Mouse (Mus musculus): ENCODE measurements around the gene Klhl11.

The Klhl11 gene

DNA sequence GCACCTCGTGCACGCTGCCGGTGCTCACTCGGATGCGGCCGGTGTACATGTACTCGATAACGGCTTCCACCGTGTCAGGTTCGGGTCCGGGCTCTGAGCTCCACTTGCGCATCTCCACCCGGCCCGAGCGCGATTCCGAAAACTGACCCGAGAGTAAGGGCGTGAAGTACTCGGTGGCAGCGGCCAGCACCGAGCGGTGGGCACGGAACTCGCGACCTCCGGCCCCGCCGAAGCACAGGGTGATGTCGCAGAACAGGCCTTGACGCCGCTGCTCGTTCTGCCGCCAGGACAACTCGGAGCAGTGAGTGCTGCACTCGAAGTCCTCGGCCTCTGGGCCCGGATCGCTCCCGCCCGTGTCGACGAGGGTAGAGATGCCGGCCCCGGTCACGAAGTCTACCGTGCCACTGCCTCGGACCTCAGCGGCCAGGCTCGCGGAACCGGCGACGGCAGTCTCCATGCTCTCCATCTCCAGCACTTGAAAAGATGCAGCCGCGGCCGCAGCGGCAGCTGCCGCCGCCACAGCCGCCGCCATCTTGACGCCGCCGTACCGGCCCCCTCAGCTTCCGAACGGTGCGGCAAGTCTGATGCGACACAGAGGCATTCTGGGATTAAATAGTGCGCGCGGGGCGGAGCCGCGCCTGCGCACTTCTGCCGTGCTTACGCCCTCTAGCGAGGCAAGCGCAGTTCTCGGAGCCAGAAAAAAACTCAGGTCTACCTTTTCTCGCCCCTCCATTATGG lies at the start of gene Klhl11:
Klhl11 (minus strand) TSS at position 545 of the 738 bp plus-strand sequence.
- DNase-seq (ENCODE audit: low spot score in 2 of 2): peak; percentile 87 to 90

DNA sequence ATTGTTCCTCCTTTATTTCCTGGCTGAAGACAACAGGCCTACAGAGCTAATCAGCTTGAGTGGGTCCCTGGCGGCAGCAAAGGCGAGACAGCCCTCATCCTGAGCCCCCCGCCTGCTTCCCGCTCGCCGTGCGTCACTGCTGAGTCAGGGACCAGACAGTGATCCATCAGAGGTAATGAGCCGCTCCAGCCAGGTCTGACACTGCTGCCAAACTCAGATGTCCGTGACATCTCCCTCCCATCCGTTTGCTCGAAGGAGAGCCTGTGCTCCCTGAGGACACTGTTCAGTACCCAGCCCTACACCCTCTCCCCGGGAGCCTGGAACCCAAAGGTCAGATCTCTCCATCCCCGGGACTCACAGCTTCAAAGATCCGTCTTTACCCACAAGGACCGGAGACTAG lies 48.3 kb upstream of the Klhl11 start:
- DNase-seq (ENCODE audit: low spot score in 2 of 2): no peak

DNA sequence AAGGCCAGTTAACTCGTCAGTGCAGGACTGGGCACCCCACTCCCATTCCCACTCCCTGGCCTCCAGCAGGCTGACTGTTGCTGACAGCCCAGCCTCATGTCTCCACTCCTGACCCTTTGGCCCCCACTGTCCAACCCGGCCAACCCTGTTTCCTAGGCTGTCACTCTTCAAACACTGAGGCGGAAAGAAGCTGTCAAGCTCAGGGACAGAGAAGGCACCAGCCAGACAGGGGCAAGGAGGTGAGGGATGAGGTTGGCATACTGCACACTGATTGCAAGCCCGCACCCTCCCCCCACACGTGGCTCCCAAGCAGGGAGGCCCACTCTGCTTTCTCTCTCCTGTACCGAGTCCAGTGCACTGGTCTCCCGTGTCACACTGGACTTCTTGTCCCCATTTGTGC lies 46.6 kb upstream of the Klhl11 start:
- DNase-seq (ENCODE audit: low spot score in 2 of 2): no peak

DNA sequence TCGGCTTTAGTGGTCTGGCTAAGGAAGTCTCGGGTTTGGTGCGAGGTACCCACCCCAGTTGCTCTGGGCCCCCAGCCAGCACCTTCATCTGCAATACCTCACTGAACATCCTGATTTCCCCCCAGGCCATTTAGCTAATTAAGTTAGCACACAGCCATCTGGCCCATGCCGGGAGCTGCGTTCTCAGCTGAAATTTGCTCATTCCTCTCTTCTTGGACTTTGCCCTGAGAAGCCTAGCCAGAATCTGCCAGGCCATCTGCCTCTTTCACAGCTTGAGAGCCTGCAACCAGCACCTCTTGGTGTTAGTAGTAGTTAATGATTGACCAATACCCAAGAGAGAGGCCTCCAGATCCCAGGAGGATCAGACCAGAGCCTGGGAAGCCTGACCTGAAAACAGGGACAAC lies 45.6 kb upstream of the Klhl11 start:
- no peak for DNase-seq (ENCODE audit: low spot score in 2 of 2)

DNA sequence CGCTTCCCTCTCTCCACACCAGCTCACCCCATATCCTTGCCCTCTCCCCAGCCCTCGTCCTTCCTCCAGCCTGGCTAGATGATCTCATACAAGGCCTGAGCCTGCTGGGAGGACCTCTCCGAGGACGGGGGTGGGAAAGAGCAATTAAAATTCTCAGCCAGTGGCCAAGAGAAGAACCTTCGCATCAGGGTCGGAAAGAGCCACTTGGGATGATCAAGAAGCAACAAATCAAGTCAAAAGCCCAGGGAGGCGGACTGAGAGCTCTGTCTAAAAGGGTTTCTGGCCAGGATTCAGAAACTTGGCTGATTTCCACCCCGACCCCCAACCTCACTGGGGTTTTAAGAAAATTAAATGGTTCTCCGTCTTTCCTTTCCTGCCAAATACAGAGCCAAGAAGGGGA lies 43.8 kb upstream of the Klhl11 start:
- peak in 1 of 2 experiments; percentile 5 for DNase-seq (ENCODE audit: low spot score in 2 of 2)

- no peak for DNase-seq (ENCODE audit: low spot score in 2 of 2)
Measured at GRCm38 (mm10) chr11:100515789-100516188, 43.2 kb upstream of the Klhl11 start.

DNA sequence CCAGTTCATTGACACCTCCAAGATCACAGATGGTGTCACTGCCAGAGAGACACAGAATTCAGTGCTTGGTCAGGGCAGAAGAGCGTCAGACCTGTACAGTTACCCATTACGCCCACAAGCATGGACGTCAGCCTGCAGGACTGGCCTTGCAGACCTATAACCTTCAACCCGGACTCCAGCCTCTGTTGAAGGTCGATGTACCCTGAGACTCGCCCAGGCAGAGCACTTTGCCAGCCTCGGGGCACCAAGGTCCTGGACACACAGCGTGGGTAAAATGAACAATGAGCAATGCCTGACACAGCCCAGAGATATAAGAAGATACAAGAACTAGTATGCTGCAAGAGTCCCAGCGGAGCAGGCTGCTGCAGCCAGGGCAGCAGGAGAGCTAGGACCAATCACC lies 42.5 kb upstream of the Klhl11 start:
- DNase-seq (ENCODE audit: low spot score in 2 of 2): no peak

GRCm38 (mm10) chr11:100513716-100514115 lies 41.2 kb upstream of the Klhl11 start:
- DNase-seq (ENCODE audit: low spot score in 2 of 2): no peak

GRCm38 (mm10) chr11:100512384-100512783 lies 39.8 kb upstream of the Klhl11 start:
- DNase-seq (ENCODE audit: low spot score in 2 of 2): no peak

DNA sequence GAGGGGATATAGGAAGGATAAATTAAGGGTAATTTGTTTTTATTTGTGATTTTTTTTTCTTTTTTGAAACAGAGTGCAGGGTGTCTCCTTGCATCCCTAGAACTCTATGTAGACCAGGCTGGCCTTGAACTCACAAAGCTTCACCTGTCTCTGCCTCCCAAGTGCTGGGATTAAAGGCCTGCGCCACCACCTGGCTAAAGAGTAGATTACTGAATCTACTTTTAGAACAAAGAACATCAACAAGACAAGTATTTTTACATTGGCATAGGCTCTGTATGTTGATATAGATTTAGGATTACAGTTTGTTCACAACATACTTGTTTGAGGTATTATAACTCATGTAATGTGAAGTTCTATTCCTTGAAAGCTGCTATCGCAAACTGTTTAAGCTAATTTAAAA lies 38.0 kb upstream of the Klhl11 start:
- DNase-seq (ENCODE audit: low spot score in 2 of 2): no peak

DNA sequence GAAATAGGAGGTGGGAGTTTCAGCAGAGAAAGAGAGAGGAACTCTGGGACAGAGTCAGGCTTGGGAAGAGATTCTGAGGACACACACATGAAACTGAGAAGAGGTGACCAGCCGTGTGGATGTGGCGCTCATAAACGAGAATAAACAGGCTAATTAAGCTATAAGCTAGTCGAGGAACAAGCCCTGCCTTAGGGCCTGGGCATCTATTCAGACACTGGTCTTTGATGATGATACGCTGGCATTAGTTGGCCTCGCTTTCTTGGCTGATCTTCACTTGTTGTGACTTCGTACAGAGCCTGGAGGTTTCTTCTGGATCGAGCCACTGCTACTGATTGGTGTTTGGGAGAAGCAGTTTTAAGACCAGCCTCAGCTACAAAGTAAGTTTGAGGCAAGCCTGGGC lies 33.5 kb upstream of the Klhl11 start:
- DNase-seq (ENCODE audit: low spot score in 2 of 2): no peak

DNA sequence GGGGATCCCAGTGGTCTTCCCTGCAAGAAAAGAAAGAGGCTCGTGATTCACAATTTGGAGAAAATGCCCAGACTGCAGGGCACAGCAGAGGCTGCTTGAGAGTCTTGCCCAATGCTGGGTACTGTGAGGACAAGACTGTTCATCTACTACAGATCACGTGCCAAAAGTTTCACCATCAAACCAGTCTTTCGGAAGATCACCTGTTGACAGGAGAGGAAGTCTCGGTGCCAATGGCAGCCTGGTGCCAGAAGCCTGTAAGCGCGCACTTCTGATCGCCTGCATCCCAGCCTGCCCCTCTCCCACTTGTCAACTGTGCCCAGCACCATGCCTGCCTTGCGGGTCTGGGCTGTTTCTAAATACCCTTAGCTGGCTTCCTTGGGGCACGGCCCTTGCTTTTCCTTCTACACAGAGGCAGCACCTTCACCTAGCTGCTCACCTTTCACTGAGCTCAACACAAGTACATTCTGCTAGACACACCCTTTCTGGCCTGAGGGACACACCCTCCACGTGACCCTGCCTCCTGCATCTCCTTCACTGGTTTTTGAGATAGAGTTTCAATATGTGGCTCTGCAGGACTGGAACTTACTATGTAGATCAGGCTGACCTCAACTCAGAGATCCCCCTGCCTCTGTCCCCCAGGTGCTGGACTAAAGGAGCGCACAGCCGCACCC lies 32.6 kb upstream of the Klhl11 start:
- no peak for DNase-seq (ENCODE audit: low spot score in 2 of 2)

- DNase-seq (ENCODE audit: low spot score in 2 of 2): no peak
Measured at GRCm38 (mm10) chr11:100501321-100501720, 28.8 kb upstream of the Klhl11 start.

- no peak for DNase-seq (ENCODE audit: low spot score in 2 of 2)
Measured at GRCm38 (mm10) chr11:100500651-100501050, 28.1 kb upstream of the Klhl11 start.

- DNase-seq (ENCODE audit: low spot score in 2 of 2): no peak
Measured at GRCm38 (mm10) chr11:100500241-100500640, 27.7 kb upstream of the Klhl11 start.

- no peak for DNase-seq (ENCODE audit: low spot score in 2 of 2)
Measured at GRCm38 (mm10) chr11:100493771-100494170, 21.2 kb upstream of the Klhl11 start.

DNA sequence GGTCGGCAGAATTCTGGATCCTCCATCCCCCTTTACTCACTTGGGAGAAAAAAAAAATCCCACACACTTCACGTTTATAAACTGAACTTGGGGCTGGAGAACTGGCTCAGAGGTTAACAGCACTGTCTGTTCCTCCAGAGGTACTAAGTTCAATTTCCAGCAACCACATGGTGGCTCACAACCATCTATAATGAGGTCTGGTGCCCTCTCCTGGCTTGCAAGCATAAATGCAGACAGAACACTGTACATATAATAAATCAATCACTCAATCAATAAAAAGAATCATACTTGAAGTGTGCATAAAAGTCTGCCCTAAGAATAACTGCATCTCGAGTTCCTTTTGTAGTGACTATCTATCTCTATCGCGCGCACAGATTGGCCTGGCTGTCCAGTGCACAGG lies 18.4 kb upstream of the Klhl11 start:
- no peak for DNase-seq (ENCODE audit: low spot score in 2 of 2)

GRCm38 (mm10) chr11:100485801-100486538 lies 13.4 kb upstream of the Klhl11 start:
- peak; percentile 14 to 16 for DNase-seq (ENCODE audit: low spot score in 2 of 2)

DNA sequence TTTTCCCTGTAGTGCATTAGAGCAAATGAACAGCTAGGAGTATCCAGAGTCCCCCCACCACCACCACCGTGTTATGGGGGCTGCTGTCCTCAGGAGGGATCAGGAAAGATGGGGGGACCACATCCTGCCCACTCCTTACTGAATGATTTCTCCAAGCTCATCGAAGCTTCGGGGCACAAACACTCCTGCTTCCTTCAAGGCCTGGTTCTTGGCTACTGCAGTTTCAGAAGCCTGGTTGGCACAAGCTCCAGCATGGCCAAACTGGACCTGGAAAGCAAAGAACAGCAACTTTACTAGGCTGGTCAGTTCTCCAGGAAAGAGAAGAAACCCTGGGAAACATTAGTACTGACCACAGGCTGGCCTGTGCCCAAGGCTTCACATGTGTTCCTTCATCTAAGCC lies 11.9 kb upstream of the Klhl11 start:
- no peak for DNase-seq (ENCODE audit: low spot score in 2 of 2)

DNA sequence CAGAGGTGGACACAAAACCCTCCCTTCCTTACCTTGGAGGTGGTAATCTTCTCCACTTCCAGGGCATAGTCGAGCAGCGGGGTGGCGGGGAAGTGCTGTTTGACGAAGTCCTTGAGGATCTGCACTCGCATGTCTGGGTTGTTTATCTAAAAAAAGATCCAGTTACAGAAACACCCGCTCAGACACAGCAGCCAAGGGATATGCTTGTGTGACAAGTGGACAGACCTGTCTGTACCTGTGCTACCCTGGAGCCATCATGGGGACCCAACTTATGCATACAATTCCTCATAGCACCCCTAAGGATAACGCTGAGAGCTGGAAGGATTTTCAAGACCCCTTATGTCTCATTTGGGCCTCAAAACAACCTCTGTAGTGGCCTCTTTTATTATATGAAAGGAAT lies 6.6 kb upstream of the Klhl11 start:
- no peak for DNase-seq (ENCODE audit: low spot score in 2 of 2)

GRCm38 (mm10) chr11:100476281-100476680 lies 3.7 kb upstream of the Klhl11 start:
- DNase-seq (ENCODE audit: low spot score in 2 of 2): no peak

- DNase-seq (ENCODE audit: low spot score in 2 of 2): no peak
Measured at GRCm38 (mm10) chr11:100472935-100473295, 374 bp upstream of the Klhl11 start.

All from spleen, postnatal 36 days (tissue).